Mouse (Mus musculus): ENCODE results near the gene Rerg. TPM values are rescaled to one million over a fixed set of nuclear protein-coding genes. Genes with fewer than 3 reads are reported as not detected.
A peak's percentile ranks its signal among the peaks of the same experiment; 100 is the strongest.
"Not testable (repeated sequence)": the region's sequence is repeated elsewhere in the genome, so short reads cannot be mapped to it uniquely, and the experiment has no call there.

Rerg gene
- polyA plus RNA-seq, 1 experiment from 2014 or later: 2.5 TPM

DNA sequence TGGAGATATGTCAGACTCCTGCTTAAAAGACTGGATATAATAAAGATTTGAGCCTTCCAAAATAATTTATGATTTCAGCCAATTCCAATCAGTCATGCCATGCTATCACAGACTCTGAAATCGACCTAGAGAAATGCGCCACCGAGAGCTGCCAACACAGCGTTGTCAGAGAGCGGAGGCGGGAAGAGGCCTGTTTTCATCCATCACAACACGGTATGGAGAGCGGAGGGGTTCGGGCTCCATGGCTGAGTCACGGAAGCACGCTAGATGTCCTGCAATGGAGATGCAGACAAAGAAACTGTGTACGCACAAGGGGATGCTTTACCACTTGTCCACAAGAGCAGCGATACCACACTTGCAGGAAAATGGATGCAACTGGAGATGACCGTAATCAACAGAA, 105.5 kb downstream of the Rerg start:
- 81% methylated on average over 14 of the region's 14 CpGs for WGBS (ENCODE audit: insufficient replicate concordance)
- ATAC-seq (ENCODE audit: low read depth): no peak
- Histone ChIP-seq H3K4me2 (no peak overlapping the region), H3K9me3 (replicated peaks) (no peaks in the 10 kb centered on the region), H3K27me3 (no peaks in the 10 kb centered on the region), H3K27ac (no peak overlapping the region), H3K4me1 (replicated peaks) (no peaks in the 10 kb centered on the region), H3K36me3 (no peaks in the 10 kb centered on the region), H3K9ac (no peak overlapping the region), H3K4me3 (replicated peaks) (no peak overlapping the region)
- DNase-seq: no peak

DNA sequence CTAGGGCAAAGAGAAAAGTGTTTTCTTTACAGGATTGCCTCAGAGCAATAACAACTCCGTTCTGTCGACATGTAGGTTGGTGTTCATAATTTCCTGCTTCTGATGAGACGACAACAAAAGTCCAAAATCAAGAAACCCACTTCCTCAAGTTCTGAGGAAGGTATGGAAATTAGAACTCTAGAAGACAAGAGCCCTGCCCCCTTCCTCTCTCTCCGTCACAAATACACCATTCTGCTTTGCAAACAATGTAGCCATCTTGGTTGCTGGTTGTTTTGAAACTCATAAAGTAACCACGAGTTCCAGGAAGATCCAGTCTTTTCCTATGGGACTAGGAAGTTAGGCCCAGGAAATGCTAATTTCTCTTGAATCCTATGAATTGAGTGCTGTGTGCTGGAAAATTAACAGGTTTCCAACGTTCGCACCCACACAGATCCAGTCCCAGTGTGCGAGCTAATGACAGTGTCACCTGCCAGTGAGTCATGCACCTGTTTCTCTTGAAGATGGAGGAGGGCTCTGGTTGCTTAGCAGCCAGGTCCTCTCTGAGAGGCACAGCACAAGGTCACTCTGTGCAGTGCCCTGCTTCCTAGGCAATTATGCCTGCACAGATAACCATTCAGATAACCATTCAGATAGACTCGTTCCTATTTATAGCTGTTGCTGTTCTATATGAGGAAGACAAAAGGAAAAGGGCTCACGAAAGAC, 106.9 kb downstream of the Rerg start:
- Histone ChIP-seq H3K27ac (no peak overlapping the region), H3K4me2 (no peak overlapping the region), H3K36me3 (no peaks in the 10 kb centered on the region), H3K4me1 (replicated peaks) (no peaks in the 10 kb centered on the region), H3K4me3 (replicated peaks) (no peak overlapping the region), H3K9me3 (replicated peaks) (no peaks in the 10 kb centered on the region), H3K27me3 (no peaks in the 10 kb centered on the region), H3K9ac (no peak overlapping the region)
- DNase-seq: no peak
- WGBS (ENCODE audit: insufficient replicate concordance): 33% methylated on average over 10 of the region's 10 CpGs
- ATAC-seq (ENCODE audit: low read depth): no peak

- DNase-seq (no peak), ATAC-seq (ENCODE audit: low read depth) (no peak)
- Histone ChIP-seq H3K9me3 (replicated peaks) (no peaks in the 10 kb centered on the region), H3K9ac (no peak overlapping the region), H3K4me1 (replicated peaks) (no peaks in the 10 kb centered on the region), H3K36me3 (no peaks in the 10 kb centered on the region), H3K27ac (no peak overlapping the region), H3K4me3 (replicated peaks) (no peak overlapping the region), H3K27me3 (no peaks in the 10 kb centered on the region), H3K4me2 (no peak overlapping the region)
- 79% methylated on average over 18 of the region's 18 CpGs for WGBS (ENCODE audit: insufficient replicate concordance)
Measured at GRCm38 (mm10) chr6:137061880-137062531, 108.3 kb downstream of the Rerg start.

- Histone ChIP-seq H3K9me3 (replicated peaks) (no peaks in the 10 kb centered on the region), H3K27ac (no peak overlapping the region), H3K9ac (no peak overlapping the region), H3K4me2 (no peak overlapping the region), H3K36me3 (no peaks in the 10 kb centered on the region), H3K27me3 (no peaks in the 10 kb centered on the region), H3K4me3 (replicated peaks) (no peak overlapping the region), H3K4me1 (replicated peaks) (no peaks in the 10 kb centered on the region)
- ATAC-seq (ENCODE audit: low read depth): no peak
- no peak for DNase-seq
- WGBS (ENCODE audit: insufficient replicate concordance): 59% methylated on average over 5 of the region's 5 CpGs
Measured at GRCm38 (mm10) chr6:137060595-137060994, 109.7 kb downstream of the Rerg start.

- no peaks in the 10 kb centered on the region for H3K27me3 ChIP-seq
- ATAC-seq (ENCODE audit: low read depth) (no peak), DNase-seq (no peak)
- 74% methylated on average over 2 of the region's 2 CpGs for WGBS (ENCODE audit: insufficient replicate concordance)
- no peaks in the 10 kb centered on the region for H3K4me1 ChIP-seq (replicated peaks)
- H3K4me3 ChIP-seq (replicated peaks): no peak overlapping the region
- H3K9me3 ChIP-seq (replicated peaks): no peaks in the 10 kb centered on the region
- no peaks in the 10 kb centered on the region for H3K36me3 ChIP-seq
- H3K4me2 ChIP-seq: no peak overlapping the region
- H3K9ac ChIP-seq: no peak overlapping the region
- no peak overlapping the region for H3K27ac ChIP-seq
Measured at GRCm38 (mm10) chr6:137058257-137058656, 112.0 kb downstream of the Rerg start.

GRCm38 (mm10) chr6:137054073-137054472, 116.2 kb downstream of the Rerg start:
- Histone ChIP-seq H3K27ac (no peak overlapping the region), H3K9ac (no peak overlapping the region), H3K4me3 (replicated peaks) (no peak overlapping the region), H3K9me3 (replicated peaks) (no peaks in the 10 kb centered on the region), H3K27me3 (no peaks in the 10 kb centered on the region), H3K4me1 (replicated peaks) (no peaks in the 10 kb centered on the region), H3K36me3 (no peaks in the 10 kb centered on the region), H3K4me2 (no peak overlapping the region)
- no peak for DNase-seq
- no peak for ATAC-seq (ENCODE audit: low read depth)
- WGBS (ENCODE audit: insufficient replicate concordance): 58% methylated on average over 2 of the region's 2 CpGs

GRCm38 (mm10) chr6:137053464-137053863, 116.8 kb downstream of the Rerg start:
- Histone ChIP-seq H3K36me3 (no peaks in the 10 kb centered on the region), H3K9me3 (replicated peaks) (no peaks in the 10 kb centered on the region), H3K4me1 (replicated peaks) (no peaks in the 10 kb centered on the region), H3K4me3 (replicated peaks) (no peak overlapping the region), H3K9ac (no peak overlapping the region), H3K27me3 (no peaks in the 10 kb centered on the region), H3K4me2 (no peak overlapping the region), H3K27ac (no peak overlapping the region)
- 63% methylated on average over 5 of the region's 5 CpGs for WGBS (ENCODE audit: insufficient replicate concordance)
- DNase-seq: peak; percentile 2
- no peak for ATAC-seq (ENCODE audit: low read depth)

- Histone ChIP-seq H3K27me3 (no peaks in the 10 kb centered on the region), H3K27ac (no peak overlapping the region), H3K9ac (no peak overlapping the region), H3K4me2 (no peak overlapping the region), H3K4me3 (replicated peaks) (no peak overlapping the region), H3K36me3 (no peaks in the 10 kb centered on the region), H3K9me3 (replicated peaks) (no peaks in the 10 kb centered on the region), H3K4me1 (replicated peaks) (no peaks in the 10 kb centered on the region)
- DNase-seq (no peak), ATAC-seq (ENCODE audit: low read depth) (no peak)
- WGBS (ENCODE audit: insufficient replicate concordance): 73% methylated on average over 9 of the region's 9 CpGs
Measured at GRCm38 (mm10) chr6:137053006-137053405, 117.3 kb downstream of the Rerg start.

- ATAC-seq (ENCODE audit: low read depth) (no peak), DNase-seq (no peak)
- Histone ChIP-seq H3K4me1 (replicated peaks) (no peaks in the 10 kb centered on the region), H3K9me3 (replicated peaks) (no peaks in the 10 kb centered on the region), H3K36me3 (no peaks in the 10 kb centered on the region), H3K4me3 (replicated peaks) (no peak overlapping the region), H3K27me3 (no peaks in the 10 kb centered on the region), H3K9ac (no peak overlapping the region), H3K4me2 (no peak overlapping the region), H3K27ac (no peak overlapping the region)
- WGBS (ENCODE audit: insufficient replicate concordance): 79% methylated on average over 11 of the region's 11 CpGs
Measured at GRCm38 (mm10) chr6:137047036-137047435, 123.3 kb downstream of the Rerg start.

- Histone ChIP-seq H3K9ac (no peak overlapping the region), H3K4me2 (no peak overlapping the region), H3K9me3 (replicated peaks) (no peaks in the 10 kb centered on the region), H3K4me1 (replicated peaks) (no peaks in the 10 kb centered on the region), H3K27ac (no peak overlapping the region), H3K36me3 (no peaks in the 10 kb centered on the region), H3K27me3 (no peaks in the 10 kb centered on the region), H3K4me3 (replicated peaks) (no peak overlapping the region)
- WGBS (ENCODE audit: insufficient replicate concordance): 65% methylated on average over 9 of the region's 9 CpGs
- no peak for DNase-seq
- ATAC-seq (ENCODE audit: low read depth): no peak
Measured at GRCm38 (mm10) chr6:137045011-137045504, 125.2 kb downstream of the Rerg start.

GRCm38 (mm10) chr6:137035611-137036395, 134.5 kb downstream of the Rerg start:
- ATAC-seq (ENCODE audit: low read depth); H3K4me2 ChIP-seq: not testable (repeated sequence)
- 69% methylated on average over 8 of the region's 8 CpGs for WGBS (ENCODE audit: insufficient replicate concordance)

More at GRCm38 (mm10) chr6:137035611-137036395, 134.5 kb downstream of the Rerg start:
- H3K9me3 ChIP-seq (replicated peaks); H3K9ac ChIP-seq; H3K27ac ChIP-seq; DNase-seq; H3K27me3 ChIP-seq; H3K36me3 ChIP-seq; H3K4me3 ChIP-seq (replicated peaks); H3K4me1 ChIP-seq (replicated peaks): not testable (repeated sequence)
